Mouse (Mus musculus) liver, postnatal 0 days (tissue): ENCODE results near the gene Fzd7.

Experiments used
- CTCF ChIP-seq: sonication (generic); IDR thresholded peaks from 2 replicates; pipeline ENCODE4 v1.5.1; 2016; ENCODE audit warnings: antibody characterized with exemption, low read depth
- EP300 ChIP-seq: IDR thresholded peaks from 2 replicates; pipeline ENCODE4 v1.6.1; 2016; ENCODE audit warnings: antibody characterized with exemption, low read depth, mild to moderate bottlenecking

DNA sequence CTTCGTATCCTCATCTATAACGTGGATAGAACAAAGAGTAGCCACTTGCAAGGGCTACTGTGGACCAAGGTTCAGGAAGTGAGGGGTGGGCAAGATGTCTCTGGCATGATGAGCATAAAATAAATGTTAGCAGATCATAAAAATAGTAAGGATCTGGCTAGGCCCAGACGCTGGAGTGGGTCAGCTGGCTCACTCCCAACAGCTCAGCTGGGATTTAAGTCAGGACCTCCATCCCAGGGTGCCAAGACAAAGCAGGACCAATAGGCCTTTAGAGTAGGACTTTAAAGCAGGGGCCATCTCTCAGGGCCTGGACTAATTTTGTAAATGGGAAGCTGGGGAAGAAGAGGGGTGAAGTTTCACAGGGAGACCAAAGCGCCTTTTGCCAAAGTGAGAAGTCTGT is 11.5 kb upstream of the Fzd7 start:
- TF ChIP-seq EP300 (no peak), CTCF (no peak)
